Mouse (Mus musculus) lung, postnatal 0 days (tissue): ENCODE data around the gene Lrrc25. TPM values are rescaled to one million over a fixed set of nuclear protein-coding genes. Genes with fewer than 3 reads are reported as not detected.

Experiments used
- ATAC-seq: fragments of 200-750 bp; cut with Nextera tagmentation; 2 replicates; pipeline ENCODE4 v1.8.0; 2017; ENCODE audit warnings: moderate library complexity
- DNase-seq: peaks from one replicate; pipeline ENCODE4 v3.0.0-alpha.2; 2016; ENCODE audit warnings: low spot score
- H3K27ac ChIP-seq: fragments of 300-500 bp; sonication (generic); 2 replicates; pipeline ENCODE4 v1.5.1; 2014; ENCODE audit warnings: antibody characterized with exemption, mild to moderate bottlenecking, low read length, mixed read lengths
- H3K27me3 ChIP-seq: fragments of 300-500 bp; sonication (generic); replicated peaks from 2 replicates; pipeline ENCODE4 v1.6.1; 2014; ENCODE audit warnings: low read length, mixed read lengths; ENCODE audit not compliant: insufficient read depth
- H3K36me3 ChIP-seq: fragments of 300-500 bp; sonication (generic); 2 replicates; pipeline ENCODE4 v1.6.1; 2014; ENCODE audit warnings: low read length, mixed read lengths; ENCODE audit not compliant: insufficient read depth
- H3K4me1 ChIP-seq: fragments of 300-500 bp; sonication (generic); 2 replicates; pipeline ENCODE4 v1.6.1; 2014; ENCODE audit warnings: antibody characterized with exemption, low read depth, low read length, mixed read lengths; ENCODE audit not compliant: insufficient read depth
- H3K4me2 ChIP-seq: fragments of 300-500 bp; sonication (generic); replicated peaks from 2 replicates; pipeline ENCODE4 v1.6.1; 2014; ENCODE audit warnings: low read depth, mild to moderate bottlenecking, low read length, moderate library complexity, mixed read lengths
- H3K4me3 ChIP-seq: fragments of 300-500 bp; sonication (generic); 2 replicates; pipeline ENCODE4 v1.5.1; 2014; ENCODE audit warnings: low read depth, low read length
- H3K9ac ChIP-seq: fragments of 300-500 bp; sonication (generic); replicated peaks from 2 replicates; pipeline ENCODE4 v1.6.1; 2014; ENCODE audit warnings: low read depth, mild to moderate bottlenecking
- H3K9me3 ChIP-seq: fragments of 300-500 bp; sonication (generic); 2 replicates; pipeline ENCODE4 v1.6.1; 2016; ENCODE audit warnings: low read length, mixed read lengths
- CTCF ChIP-seq: IDR thresholded peaks from 2 replicates; pipeline ENCODE4 v1.5.1; 2016; ENCODE audit warnings: antibody characterized with exemption, mild to moderate bottlenecking
- EP300 ChIP-seq: IDR thresholded peaks from 2 replicates; pipeline ENCODE4 v1.6.1; 2016; ENCODE audit warnings: antibody characterized with exemption, mild to moderate bottlenecking, control low read depth
- WGBS: fragments of 180-500 bp; shearing (Covaris S2); extraction: QIAGEN DNeasy Blood & Tissue Kit; methylation state at CpG from one replicate; pipeline ENCODE4 v1.1.7; 2014; 5-methylcytosine and 5-hydroxymethylcytosine counted together
- polyA plus RNA-seq: library from polyadenylated mRNA; unstranded; fragments of >200 nt; fragmentation: Nextera tagmentation; extraction: Ambion mirVana; gene quantifications from 2 replicates; pipeline ENCODE4 v1.2.1, GENCODE M21; 2015

Lrrc25 gene
- 4.2 TPM in 2 replicates for polyA plus RNA-seq

- Histone ChIP-seq H3K4me3 (0 out of 2 replicates have a peak within 1 kb of the TSS, but pooled peaks have one; percentile 0), H3K9me3 (no peaks in the 10 kb centered on the region), H3K27me3 (no peaks in the 10 kb centered on the region), H3K4me2 (no peak within 1 kb of the TSS), H3K4me1 (no peaks in the 10 kb centered on the region; the same call in 1 of the 2 replicates), H3K27ac (no peak within 1 kb of the TSS), H3K9ac (no peak within 1 kb of the TSS), H3K36me3 (no peaks in the 10 kb centered on the region)
- DNase-seq (peak; percentile 16), ATAC-seq (no peak)
- TF ChIP-seq EP300 (no peak), CTCF (no peak)
- WGBS: 76% methylated on average over 3 of the region's 3 CpGs
Measured at GRCm38 (mm10) chr8:70615894-70616293, at the start of gene Lrrc25. Lrrc25 (plus strand) TSS chr8:70616155.

DNA sequence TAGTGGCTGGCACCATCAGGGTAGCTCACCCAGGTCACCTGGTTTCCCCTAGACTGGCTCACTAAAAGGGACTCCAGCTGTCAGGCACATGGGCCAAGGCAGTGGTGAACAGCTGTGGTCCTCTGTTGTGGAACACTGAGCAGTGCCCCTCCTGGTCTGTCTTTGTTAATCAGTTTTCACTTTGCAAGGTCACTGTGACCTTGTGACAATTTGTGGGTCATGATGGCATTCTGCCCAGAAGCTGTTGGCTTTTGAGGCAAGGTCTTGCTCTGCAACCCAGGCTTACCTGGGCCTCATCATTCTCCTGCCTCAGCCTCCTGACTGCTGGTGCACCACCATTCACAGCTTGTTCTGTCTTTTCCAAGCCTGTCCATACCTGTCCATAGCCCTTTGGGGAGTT lies 45.6 kb upstream of the Lrrc25 start:
- H3K4me3 ChIP-seq: no peak overlapping the region
- H3K27me3 ChIP-seq: no peaks in the 10 kb centered on the region
- TF ChIP-seq CTCF (no peak), EP300 (no peak)
- ATAC-seq (no peak), DNase-seq (no peak)
- no peaks in the 10 kb centered on the region for H3K36me3 ChIP-seq
- H3K27ac ChIP-seq: no peak overlapping the region
- H3K9me3 ChIP-seq: no peaks in the 10 kb centered on the region
- no peaks in the 10 kb centered on the region for H3K4me1 ChIP-seq
- no peak overlapping the region for H3K9ac ChIP-seq
- H3K4me2 ChIP-seq: no peak overlapping the region

DNA sequence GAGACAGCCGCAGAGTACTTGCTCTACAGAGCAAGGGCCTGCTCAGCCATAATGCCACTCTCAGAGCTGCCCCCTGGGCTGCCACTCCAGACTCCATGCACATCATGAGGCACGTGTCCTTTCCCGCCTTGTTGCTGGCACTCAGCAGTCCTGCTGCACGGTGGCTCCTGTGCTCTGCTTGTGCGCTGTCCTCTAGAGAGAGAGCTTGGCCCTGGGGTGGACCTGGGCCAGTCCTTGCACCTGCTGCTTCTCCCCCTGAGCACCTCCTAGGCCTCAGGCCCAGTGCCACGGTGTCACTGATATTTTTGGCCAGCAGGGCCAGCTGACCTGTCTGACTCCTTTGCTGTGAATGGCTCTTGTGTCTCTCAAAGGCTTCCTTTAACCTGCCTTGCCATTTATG lies 45.0 kb upstream of the Lrrc25 start:
- ATAC-seq: 0 out of 2 replicates have a peak, but pooled peaks have one; percentile 29
- H3K27ac ChIP-seq: no peak overlapping the region
- no peak overlapping the region for H3K9ac ChIP-seq
- TF ChIP-seq CTCF (no peak), EP300 (no peak)
- H3K36me3 ChIP-seq: no peaks in the 10 kb centered on the region
- no peak overlapping the region for H3K4me3 ChIP-seq
- no peaks in the 10 kb centered on the region for H3K27me3 ChIP-seq
- DNase-seq: no peak
- H3K4me2 ChIP-seq: no peak overlapping the region
- H3K9me3 ChIP-seq: no peaks in the 10 kb centered on the region
- H3K4me1 ChIP-seq: no peaks in the 10 kb centered on the region
- WGBS: 63% methylated on average over 6 of the region's 6 CpGs

GRCm38 (mm10) chr8:70574302-70574701 lies 41.7 kb upstream of the Lrrc25 start:
- H3K9me3 ChIP-seq: no peaks in the 10 kb centered on the region
- H3K27ac ChIP-seq: no peak overlapping the region
- H3K9ac ChIP-seq: no peak overlapping the region
- no peak overlapping the region for H3K4me3 ChIP-seq
- H3K27me3 ChIP-seq: no peaks in the 10 kb centered on the region
- TF ChIP-seq CTCF: no peak
- TF ChIP-seq EP300: no peak
- no peak for DNase-seq
- no peak overlapping the region for H3K4me2 ChIP-seq
- peaks cover 4% of the 10 kb centered on the region; the same call in 1 of the 2 replicates for H3K36me3 ChIP-seq
- no peaks in the 10 kb centered on the region for H3K4me1 ChIP-seq
- ATAC-seq: no peak

DNA sequence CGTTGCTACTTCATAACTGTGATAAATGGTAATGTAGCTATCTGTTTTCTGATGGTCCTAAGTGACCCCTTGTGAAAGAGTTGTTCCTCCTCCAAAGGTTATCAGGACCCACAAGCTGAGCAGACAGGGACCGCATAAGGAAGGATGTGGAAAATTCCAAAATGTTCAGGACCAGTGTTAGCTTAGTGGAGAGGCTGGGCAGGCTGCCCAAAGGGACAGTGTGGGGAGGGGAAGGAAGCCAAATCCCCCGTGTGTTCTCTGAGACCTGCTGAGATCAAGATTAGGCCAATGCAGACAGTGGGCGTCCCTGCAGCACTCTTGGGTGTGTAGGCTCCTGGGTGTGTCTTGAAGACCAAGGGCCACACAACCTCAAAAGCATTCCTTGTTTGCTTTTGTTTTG lies 41.0 kb upstream of the Lrrc25 start:
- Histone ChIP-seq H3K4me1 (no peaks in the 10 kb centered on the region), H3K27ac (no peak overlapping the region), H3K27me3 (no peaks in the 10 kb centered on the region), H3K4me3 (no peak overlapping the region), H3K9ac (no peak overlapping the region), H3K9me3 (no peaks in the 10 kb centered on the region), H3K36me3 (peaks cover 5% of the 10 kb centered on the region), H3K4me2 (no peak overlapping the region)
- TF ChIP-seq CTCF (no peak), EP300 (no peak)
- WGBS: 39% methylated on average over 4 of the region's 4 CpGs
- peak; percentile 28; the same call in 1 of the 2 replicates for ATAC-seq
- DNase-seq: no peak

GRCm38 (mm10) chr8:70577207-70577606 lies 38.7 kb upstream of the Lrrc25 start:
- Histone ChIP-seq H3K36me3 (peaks cover 22% of the 10 kb centered on the region), H3K27me3 (no peaks in the 10 kb centered on the region), H3K4me3 (no peak overlapping the region), H3K9me3 (no peaks in the 10 kb centered on the region), H3K4me2 (no peak overlapping the region), H3K9ac (no peak overlapping the region), H3K4me1 (no peaks in the 10 kb centered on the region), H3K27ac (no peak overlapping the region)
- no peak for ATAC-seq
- 87% methylated on average over 3 of the region's 3 CpGs for WGBS
- TF ChIP-seq EP300 (no peak), CTCF (no peak)
- no peak for DNase-seq
